Mouse (Mus musculus): ENCODE results near the gene Rps15.
A peak's percentile ranks its signal among the peaks of the same experiment; 100 is the strongest.

The Rps15 gene

DNA sequence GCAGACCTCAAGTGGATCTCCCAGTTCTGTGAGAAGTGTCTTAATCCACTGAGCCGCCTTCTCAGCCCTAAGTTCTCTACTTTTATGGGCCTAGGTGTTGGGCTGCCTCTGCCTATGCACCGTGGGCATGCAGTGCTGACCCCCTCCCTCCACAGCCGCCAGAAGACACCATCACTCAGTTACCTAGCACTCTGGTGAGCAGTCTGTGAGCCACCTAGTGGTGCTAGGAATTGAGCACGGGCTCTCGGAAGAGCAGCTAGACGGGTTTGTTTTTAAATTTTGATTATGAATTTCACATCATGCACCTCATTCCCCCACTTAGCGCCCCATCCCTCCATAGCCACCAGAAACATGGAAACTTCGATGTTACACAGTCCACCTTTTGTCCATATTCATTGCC is 3.6 kb upstream of the Rps15 start:
- peak; percentile 36 for DNase-seq (ENCODE audit: low read depth)

DNA sequence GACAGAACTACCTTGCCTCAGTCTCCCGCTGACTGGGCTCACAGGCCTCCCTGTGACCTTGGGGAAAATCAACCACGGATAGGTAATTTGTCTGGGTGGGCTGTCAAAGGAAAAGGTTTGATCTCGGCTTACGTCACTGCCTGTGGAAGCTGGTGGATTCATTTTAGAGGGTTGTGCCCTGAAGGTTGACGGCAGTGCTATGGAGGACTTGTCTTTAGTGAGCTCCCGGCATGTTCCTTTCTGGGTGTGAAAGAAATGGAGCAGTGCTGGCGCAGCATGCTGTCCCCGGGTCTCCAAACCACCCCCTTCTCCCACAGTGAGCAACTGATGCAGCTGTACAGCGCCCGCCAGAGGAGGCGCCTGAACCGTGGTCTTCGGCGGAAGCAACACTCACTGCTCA is 1.1 kb downstream of the Rps15 start:
- peak; percentile 64 for DNase-seq (ENCODE audit: low read depth)

DNA sequence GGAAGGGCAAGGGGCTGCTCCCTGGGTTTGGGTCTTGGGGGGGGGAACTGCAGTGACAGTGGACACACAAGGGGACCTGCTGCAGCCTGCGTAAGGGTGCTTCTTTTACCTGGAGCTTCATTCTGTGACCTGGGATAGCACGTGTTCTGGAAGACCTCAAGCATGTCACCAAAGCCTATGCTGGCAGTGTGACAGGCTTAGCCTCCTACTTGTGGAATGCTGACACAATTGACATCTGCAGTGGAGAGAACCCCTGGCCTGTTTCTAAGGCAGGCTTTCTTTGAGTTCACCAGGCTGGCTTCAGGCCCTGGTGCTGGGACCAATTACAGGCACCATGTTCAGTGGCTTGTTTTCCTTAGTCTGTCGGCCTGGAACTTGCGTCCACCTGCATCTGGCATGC is 2.1 kb downstream of the Rps15 start:
- peak; percentile 44 for DNase-seq (ENCODE audit: low read depth)

DNA sequence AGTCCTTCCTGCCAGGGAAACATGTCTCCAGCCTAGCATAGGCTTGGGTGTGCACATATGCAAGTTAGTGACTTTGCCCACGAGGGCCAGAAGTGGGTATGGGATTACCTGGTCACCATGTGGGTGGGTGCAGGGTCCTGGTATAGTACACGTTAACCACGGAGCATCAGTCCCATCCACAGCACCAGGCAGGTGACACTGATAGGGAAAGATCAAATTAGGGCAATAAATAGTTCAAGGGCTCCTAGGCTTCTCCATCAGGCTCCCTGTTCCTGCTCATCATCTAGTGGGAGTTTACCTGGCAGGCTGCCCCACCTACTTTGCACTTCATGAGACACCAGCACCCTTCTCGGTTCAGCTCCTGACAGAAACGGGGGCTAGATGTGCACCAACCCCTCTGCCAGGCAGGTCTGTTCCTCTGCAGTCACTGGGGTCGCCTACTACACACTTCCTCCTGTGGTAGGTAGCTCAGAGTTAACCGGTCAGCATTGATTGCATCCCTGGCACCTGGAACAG is 2.6 kb downstream of the Rps15 start:
- peak; percentile 24 for DNase-seq (ENCODE audit: low read depth)

DNA sequence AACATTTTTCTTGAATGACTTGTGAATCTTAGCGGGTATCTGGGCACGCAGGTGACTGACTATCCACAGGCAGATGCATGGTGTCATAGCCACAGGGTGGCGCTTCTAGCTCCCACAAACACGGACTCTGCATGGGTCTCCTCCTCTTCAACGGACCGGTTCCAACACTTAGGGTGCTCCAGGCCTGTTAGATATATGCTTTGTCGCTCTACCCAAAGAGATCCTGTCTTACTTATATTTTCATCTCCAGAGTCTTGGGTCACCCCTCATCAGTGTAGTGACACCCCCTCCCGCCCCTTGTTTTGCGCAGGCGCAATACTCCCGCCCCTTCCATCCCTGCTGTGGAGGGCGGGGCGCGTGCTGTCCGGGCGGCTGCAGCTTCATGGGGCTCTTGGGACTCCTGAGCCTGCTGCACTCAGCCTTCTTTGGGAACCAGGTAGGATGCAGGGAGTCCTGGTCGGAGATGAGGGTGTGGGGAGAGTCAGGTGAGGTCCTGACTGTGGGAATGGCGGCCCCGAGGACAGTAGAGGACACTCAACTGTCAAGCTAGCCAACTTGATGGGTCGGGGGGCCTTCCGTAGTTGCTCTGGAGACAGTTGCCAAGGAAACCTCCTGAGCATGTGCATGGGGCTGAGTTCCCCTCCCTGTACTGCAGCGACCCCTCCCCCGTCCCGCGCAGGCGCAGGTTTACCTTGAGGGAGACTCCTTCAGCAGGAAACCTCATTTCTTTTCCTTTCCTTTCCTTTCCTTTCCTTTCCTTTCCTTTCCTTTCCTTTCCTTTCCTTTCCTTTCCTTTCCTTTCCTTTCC is 3.6 kb downstream of the Rps15 start, which contains the start of gene Apc2:
Gene Apc2 (plus strand): TSS at position 360 of the 808 bp plus-strand sequence.
- DNase-seq (ENCODE audit: low read depth) = peak; percentile 80

DNA sequence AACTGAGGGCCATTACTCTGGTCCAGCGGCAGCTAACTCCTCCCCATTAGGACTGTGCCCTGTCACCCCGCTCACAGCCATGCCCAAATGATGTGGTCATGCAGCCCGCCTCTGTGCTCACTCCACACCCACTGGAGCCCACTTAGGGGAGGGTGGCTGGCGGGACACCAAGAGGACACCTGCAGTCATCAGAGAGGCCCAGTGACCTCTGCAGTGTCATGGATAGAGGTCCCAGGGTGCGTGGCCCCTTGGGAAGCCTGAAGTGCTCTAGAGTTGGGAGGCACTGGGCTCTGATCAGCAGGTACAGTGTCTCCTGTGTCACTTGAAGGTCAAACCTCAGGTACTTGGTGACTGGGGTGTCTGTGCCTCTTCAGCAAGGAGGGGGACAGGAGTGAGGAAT is 4.6 kb downstream of the Rps15 start:
- no peak for DNase-seq (ENCODE audit: low read depth)

DNA sequence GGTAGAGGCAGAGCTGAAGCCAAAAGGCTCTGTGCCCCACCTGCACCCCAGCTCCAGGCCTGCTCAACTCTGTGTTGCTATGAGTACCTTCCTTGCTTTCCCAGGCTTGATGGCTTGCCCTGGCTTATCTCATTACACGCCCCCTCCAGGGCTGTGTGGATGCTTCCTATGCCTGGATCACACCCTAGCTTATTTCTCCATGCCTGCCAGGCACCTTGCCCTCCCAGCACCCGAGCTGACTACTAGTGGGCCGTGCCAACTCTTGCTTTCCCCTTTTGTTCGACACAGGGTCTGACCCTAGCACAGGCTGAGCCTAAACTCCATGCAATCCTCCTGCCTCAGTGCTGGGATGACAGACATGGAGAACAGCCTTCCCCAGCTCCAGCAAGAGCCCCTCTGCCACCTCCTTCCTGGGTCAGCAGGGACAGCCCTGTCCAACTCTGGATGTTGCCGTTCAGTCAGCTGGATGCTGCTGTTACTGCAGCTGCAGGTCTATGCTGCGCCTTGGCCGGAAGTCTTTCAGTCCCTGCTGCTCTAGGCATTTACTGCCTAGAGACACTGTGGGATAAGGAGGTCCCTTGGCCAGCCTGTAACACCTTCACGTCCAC is 5.4 kb downstream of the Rps15 start:
- DNase-seq (ENCODE audit: low read depth) = no peak

DNA sequence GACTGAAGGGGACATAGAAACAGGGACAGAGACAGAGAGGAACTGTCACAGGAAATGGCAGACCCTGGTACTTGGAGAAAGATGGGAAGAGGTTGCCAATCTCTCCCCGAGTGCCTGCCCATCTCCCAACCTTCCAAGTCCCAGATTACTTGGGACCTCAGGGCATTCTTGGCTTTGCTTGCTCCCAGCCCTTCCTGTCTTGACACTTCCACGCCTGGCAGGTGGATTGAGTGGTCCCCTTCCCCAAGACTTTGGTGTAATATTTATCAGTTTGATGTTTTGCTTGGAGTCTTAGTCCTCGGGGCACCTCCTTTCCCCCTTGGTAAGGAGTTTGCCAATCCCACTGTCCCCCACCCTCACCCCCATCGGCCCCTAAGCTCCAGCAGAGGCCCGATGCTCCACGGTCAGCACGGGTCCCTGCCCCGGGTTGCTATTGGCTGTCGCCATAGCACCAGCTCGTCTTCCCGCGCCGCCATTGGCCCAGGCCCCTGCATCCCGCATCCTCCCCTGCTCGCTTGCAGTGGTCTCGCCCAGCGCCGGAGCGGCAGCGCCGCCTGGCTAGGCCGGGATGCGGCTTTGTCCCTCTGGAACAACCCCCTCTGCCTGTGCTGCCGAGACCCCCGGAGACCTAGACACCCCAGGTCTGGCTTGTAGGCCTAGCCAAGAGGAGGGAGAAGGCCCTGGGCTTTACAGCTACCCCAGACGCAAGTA is 6.5 kb downstream of the Rps15 start:
- no peak for DNase-seq (ENCODE audit: low read depth)

DNA sequence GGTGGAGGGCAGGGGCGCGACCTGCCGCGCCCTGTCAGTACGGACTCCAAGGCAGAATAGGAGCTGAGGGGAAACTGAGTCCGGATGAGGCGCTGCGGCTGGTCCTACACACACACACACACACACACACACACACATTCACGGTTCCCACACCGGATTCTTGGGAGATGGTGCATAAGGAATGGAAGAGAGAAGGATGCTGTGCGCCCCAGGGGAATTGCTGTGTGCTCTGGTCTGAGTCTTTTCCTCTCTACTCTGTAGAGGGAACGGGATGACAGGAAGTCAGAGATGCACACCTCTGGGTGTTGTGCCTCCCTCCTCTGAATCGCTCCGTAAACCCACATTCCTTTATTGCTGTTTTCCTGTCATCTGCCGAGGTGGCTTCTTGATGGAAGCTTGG is 7.0 kb downstream of the Rps15 start:
- no peak for DNase-seq (ENCODE audit: low read depth)

DNA sequence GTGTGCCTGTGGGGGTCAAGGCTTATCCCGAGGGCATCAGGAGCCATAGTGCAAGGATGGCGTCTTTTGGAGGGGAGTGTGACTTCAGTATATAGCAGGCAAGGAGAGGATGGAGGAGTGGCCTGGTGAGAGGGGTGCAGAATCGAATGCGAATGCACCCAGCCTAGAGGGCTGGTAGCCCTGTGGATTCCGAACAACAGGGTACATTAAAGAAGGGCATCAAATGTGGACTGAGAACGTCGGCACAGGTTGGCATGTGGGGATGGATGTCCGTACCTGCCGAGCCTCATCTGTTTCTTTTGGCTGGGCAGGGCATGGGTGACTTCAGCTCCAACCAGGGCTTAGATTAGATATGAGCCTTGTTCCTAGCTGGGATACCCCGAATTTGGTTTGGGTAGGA is 7.6 kb downstream of the Rps15 start:
- DNase-seq (ENCODE audit: low read depth) = no peak

DNA sequence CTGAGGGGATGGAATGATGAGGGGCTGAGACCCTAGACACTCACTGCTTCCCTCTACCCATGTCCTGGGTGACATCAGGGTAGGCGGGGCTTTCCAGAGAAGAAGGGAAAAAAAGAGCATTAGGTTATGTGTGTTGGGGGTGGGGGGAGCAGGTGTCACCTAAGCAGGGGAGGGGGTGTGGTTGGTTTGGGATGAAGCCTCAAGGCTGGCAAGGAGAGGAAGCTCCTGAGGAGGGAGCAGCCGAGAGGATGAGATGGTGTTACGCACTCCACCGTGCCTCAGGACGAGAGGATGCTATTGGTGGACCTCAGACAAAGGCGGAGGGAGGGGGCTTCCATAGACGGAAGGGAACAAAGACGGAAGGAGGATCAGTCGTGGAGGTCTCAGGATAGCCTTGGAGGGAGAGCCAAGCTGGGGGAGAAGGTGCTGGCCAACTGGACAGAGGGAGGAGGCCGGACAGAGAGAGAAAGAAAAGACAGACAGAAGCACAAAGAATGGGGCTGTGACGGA is 8.5 kb downstream of the Rps15 start:
- DNase-seq (ENCODE audit: low read depth) = no peak

DNA sequence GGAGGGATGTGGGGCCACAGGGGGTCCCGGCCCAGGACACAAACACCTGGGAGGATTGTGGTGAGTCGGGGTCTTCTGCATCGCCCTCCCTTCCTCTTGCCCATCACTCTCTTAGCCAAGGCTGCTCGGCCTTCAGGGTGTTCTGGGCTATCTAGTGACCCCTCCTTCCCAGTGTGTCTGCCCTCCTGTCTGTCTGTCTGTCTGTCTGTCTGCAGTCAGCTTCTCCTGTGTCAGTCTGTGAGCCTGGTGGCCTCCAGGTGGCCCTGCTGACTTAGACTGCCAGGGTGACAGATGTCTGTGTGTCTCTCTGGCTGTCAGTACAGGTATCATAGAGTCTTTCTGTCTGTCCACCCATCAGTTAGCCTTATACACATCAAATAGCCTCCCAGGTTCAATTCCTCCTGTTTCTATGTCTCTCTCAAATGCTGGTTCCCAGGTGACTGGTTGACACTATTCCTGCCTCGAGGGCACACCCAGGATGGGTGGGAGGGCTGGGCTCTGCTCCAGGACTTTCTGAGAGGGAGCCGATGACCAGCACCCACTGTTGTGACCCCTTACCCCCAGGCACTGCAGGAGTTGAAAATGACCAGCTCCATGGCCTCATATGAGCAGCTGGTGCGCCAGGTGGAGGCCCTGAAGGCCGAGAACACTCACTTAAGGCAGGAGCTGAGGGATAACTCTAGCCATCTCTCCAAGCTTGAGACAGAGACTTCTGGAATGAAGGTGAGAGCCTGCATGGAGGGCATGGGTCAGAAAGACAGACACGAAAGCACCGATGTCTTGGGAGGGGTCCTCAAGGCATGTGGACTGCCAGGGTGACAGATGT is 9.2 kb downstream of the Rps15 start:
- DNase-seq (ENCODE audit: low read depth) = no peak

DNA sequence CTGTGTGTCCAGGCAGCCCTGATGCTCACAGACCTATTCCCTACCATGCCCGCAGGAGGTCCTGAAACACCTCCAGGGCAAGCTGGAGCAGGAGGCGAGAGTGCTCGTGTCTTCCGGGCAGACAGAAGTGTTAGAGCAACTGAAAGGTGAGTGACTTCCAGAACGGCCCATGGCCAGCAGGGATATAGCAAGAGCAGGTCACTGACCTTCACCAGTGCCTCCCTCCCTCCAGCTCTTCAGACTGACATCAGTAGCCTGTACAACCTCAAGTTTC is 9.8 kb downstream of the Rps15 start:
- DNase-seq (ENCODE audit: low read depth) = no peak

DNA sequence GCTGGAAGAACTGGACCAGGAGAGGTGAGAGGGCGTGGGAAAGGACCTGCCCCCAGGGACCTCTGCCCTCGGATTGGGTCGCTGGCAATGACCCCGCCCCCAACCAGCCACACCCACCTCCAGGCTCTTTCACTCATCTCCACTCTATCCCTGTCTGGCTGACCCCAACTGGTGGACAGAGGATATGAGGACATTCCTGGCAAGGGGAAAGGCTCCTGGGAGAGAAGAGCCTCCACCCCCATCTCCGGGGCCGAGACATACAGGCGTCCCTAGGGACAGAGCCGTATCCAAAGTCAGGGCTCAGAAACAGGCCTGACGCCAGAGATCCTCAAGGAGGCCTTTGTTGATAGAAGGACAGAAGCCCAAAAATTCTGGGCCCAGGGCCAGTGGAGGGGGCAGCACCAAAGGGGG is 10.2 kb downstream of the Rps15 start:
- DNase-seq (ENCODE audit: low read depth) = peak; percentile 46

DNA sequence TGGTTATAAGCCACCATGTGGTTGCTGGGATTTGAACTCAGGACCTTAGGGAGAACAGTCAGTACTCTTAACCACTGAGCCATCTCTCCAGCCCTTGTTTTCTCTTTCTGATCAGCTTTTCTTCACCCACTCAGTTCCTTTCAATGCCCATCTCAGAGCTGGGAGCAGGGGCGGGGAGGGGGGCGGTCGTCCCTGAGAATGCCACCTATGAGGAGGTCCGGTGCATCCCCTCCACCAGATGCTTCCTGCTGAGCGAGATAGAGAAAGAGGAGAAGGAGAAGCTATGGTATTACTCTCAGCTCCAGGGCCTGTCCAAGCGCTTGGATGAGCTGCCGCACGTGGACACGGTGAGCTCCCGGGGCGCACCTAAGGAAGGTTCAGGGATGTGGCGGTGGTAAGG is 12.2 kb downstream of the Rps15 start:
- DNase-seq (ENCODE audit: low read depth) = no peak

DNA sequence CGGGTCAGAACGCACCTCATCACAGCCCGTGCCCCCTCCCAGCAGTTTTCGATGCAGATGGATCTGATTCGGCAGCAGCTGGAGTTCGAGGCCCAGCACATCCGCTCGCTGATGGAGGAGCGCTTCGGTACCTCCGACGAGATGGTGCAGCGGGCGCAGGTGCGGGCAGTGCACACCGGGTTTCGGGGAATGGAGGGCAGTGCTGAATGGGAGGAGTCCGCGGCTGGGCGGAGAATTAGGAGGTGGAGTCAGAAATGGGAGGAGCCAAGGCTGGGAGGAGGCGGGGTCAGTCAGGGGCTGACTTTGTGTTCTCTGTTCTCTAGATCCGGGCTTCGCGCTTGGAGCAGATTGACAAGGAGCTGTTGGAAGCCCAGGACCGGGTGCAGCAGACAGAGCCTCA is 12.6 kb downstream of the Rps15 start:
- no peak for DNase-seq (ENCODE audit: low read depth)

DNA sequence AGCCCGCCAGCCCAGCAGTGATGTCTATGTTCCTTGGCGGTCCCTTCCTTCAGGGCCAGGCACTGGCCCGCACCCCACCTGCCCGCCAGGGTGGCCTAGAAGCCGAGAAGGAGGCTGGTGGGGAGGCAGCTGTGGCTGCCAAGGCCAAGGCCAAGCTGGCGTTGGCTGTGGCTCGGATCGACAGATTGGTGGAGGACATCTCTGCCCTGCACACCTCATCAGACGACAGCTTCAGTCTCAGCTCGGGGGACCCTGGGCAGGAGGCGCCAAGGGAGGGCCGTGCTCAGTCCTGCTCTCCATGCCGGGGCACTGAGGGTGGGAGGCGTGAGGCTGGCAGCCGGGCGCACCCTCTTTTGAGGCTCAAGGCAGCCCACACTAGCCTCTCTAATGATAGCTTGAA is 19.3 kb downstream of the Rps15 start:
- no peak for DNase-seq (ENCODE audit: low read depth)

DNA sequence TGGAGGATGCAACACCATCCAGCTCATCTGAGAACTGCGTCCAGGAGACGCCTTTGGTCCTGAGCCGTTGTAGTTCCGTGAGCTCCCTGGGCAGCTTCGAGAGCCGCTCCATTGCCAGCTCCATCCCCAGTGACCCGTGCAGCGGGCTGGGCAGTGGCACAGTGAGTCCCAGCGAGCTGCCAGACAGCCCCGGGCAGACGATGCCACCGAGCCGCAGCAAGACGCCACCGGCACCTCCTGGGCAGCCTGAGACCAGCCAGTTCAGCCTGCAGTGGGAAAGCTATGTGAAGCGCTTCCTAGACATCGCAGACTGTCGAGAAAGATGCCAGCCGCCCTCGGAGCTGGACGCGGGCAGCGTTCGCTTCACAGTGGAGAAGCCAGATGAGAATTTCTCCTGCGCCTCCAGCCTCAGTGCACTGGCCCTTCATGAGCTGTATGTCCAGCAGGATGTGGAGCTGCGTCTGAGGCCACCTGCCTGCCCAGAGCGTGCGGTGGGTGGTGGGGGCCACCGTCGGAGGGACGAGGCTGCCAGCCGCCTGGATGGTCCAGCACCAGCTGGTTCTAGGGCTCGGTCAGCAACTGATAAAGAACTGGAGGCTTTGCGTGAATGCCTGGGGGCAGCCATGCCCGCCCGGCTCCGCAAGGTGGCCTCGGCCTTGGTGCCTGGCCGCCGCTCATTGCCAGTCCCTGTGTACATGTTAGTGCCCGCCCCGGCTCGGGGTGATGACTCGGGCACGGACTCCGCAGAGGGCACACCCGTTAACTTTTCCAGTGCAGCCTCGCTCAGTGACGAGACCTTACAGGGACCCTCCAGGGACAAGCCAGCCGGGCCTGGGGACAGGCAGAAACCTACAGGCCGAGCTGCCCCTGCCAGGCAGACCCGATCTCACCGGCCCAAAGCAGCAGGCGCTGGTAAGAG is 20.6 kb downstream of the Rps15 start:
- DNase-seq (ENCODE audit: low read depth) = no peak

DNA sequence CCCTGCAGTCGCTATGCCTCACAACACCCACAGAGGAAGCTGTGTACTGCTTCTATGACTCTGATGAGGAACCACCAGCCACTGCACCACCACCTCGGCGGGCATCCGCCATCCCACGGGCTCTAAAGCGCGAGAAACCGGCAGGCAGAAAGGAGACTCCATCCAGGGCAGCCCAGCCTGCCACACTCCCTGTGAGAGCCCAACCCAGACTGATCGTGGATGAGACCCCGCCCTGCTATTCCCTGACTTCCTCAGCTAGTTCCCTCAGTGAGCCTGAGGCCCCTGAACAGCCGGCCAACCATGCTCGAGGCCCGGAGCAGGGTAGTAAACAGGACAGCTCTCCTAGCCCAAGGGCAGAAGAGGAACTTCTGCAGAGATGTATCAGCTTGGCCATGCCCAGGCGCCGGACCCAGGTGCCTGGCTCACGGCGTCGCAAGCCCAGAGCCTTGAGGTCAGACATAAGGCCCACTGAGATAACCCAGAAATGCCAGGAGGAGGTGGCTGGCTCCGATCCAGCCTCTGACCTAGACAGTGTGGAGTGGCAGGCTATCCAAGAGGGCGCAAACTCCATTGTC is 21.5 kb downstream of the Rps15 start:
- DNase-seq (ENCODE audit: low read depth) = no peak

DNA sequence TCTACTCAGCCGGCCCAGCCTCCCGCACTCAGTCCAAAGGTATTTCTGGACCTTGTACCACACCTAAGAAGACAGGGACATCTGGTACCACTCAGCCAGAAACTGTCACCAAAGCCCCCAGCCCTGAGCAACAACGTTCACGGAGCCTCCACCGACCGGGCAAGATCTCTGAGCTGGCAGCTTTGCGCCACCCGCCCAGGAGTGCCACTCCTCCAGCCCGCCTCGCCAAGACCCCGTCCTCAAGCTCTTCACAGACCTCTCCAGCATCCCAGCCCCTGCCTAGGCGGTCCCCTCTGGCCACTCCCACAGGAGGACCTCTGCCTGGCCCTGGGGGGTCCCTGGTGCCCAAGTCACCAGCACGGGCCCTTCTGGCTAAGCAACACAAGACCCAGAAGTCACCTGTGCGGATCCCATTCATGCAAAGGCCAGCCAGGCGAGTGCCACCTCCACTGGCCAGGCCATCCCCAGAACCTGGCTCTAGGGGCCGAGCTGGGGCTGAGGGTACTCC is 22.3 kb downstream of the Rps15 start:
- DNase-seq (ENCODE audit: low read depth) = no peak
